Mouse (Mus musculus): ENCODE measurements around the gene Fscb. TPM values are rescaled to one million over a fixed set of nuclear protein-coding genes. Genes with fewer than 3 reads are reported as not detected.

Gene Fscb
- polyA plus RNA-seq, 1 experiment from 2014 or later, result not detected

GRCm38 (mm10) chr12:64449911-64450310 is 24.6 kb downstream of the Fscb start:
- no peaks in the 10 kb centered on the region for H3K9me3 ChIP-seq (replicated peaks; ENCODE audit: low read length)
- no peak for TF ChIP-seq CTCF (IDR thresholded peaks at IDR 0.05; ENCODE audit: low read depth)
- H3K27ac ChIP-seq, result no peak overlapping the region
- H3K4me3 ChIP-seq (replicated peaks; ENCODE audit: low read depth, low read length), result no peak overlapping the region
- H3K9ac ChIP-seq (ENCODE audit: low read depth, low read length), result no peak overlapping the region
- no peak overlapping the region for H3K4me2 ChIP-seq (ENCODE audit: low read length)
- ATAC-seq (replicated peaks; ENCODE audit: low FRiP score, low read depth), result no peak
- no peaks in the 10 kb centered on the region for H3K36me3 ChIP-seq (ENCODE audit: insufficient read depth, low read length)
- no peak for DNase-seq (ENCODE audit: low spot score)
- WGBS, result 74% methylated on average over 9 of the region's 9 CpGs
- H3K27me3 ChIP-seq (ENCODE audit: insufficient read depth, low read length), result no peaks in the 10 kb centered on the region
- H3K4me1 ChIP-seq (replicated peaks; ENCODE audit: insufficient read depth, low read length), result no peaks in the 10 kb centered on the region

GRCm38 (mm10) chr12:64436675-64437074 is 37.8 kb downstream of the Fscb start:
- no peak overlapping the region for H3K4me3 ChIP-seq (replicated peaks; ENCODE audit: low read depth, low read length)
- 47% methylated on average over 2 of the region's 2 CpGs for WGBS
- no peak overlapping the region for H3K4me2 ChIP-seq (ENCODE audit: low read length)
- H3K4me1 ChIP-seq (replicated peaks; ENCODE audit: insufficient read depth, low read length), result no peaks in the 10 kb centered on the region
- peak; percentile 29; the same call in 1 of the 2 replicates for TF ChIP-seq CTCF (IDR thresholded peaks at IDR 0.05; ENCODE audit: low read depth)
- no peak overlapping the region for H3K27ac ChIP-seq
- no peaks in the 10 kb centered on the region for H3K36me3 ChIP-seq (ENCODE audit: insufficient read depth, low read length)
- no peaks in the 10 kb centered on the region for H3K9me3 ChIP-seq (replicated peaks; ENCODE audit: low read length)
- H3K9ac ChIP-seq (ENCODE audit: low read depth, low read length), result no peak overlapping the region
- DNase-seq (ENCODE audit: low spot score) (peak; percentile 5), ATAC-seq (replicated peaks; ENCODE audit: low FRiP score, low read depth) (no peak)
- no peaks in the 10 kb centered on the region for H3K27me3 ChIP-seq (ENCODE audit: insufficient read depth, low read length)

Measured in kidney, postnatal 0 days (tissue).